Comparison of ENCODE assay signal across 8 mouse cellular contexts in the genomic region with DNA sequence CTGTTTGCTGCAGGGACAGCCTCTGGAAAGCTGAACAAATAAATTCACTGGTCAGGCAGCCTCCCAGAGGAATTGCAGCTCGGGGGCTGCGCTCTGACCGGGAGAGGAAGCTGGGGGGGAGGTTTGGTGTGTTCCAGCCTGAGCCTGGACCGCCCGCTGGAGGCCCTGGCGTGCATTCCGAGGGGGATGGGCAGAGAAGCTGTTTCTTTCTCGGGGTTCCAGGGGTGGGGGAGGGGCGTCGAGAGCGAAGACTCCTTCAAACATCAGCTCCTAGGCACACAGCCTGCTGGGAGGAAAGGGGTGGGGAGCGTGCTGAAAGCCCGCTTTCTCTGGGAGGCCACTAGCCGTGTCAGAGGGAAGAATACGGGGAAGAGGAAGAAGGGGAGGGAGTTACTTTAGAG. TPM values are rescaled to one million over a fixed set of nuclear protein-coding genes. Genes with fewer than 3 reads are reported as not detected.
DNase-seq lines count a peak whose midpoint lies in the region; ATAC-seq and TF ChIP-seq lines count a peak whose summit lies in the region.

No protein-coding gene starts in this region.

- under 1% methylated on average over 15 of the region's 15 CpGs for WGBS in embryonic facial prominence, embryonic 10.5 days
- WGBS in limb, embryonic 11.5 days: 1% methylated on average over 15 of the region's 15 CpGs
- under 1% methylated on average over 14 of the region's 15 CpGs for WGBS in midbrain, embryonic 13.5 days
- 1% methylated on average over 15 of the region's 15 CpGs for WGBS in stomach, embryonic 14.5 days

- H3K36me3 ChIP-seq in embryonic facial prominence, embryonic 10.5 days (replicated peaks): peaks cover 6% of the 10 kb centered on the region; the same call in 1 of the 2 replicates
- H3K36me3 ChIP-seq in limb, embryonic 11.5 days (ENCODE audit: control insufficient read depth, insufficient read depth, low read length): no peaks in the 10 kb centered on the region
- no peaks in the 10 kb centered on the region for H3K36me3 ChIP-seq in midbrain, embryonic 13.5 days
- no peaks in the 10 kb centered on the region for H3K36me3 ChIP-seq in stomach, embryonic 14.5 days (ENCODE audit: control insufficient read depth, insufficient read depth, low read length)

- H3K27me3 ChIP-seq in embryonic facial prominence, embryonic 10.5 days (replicated peaks; ENCODE audit: low read depth, poor library complexity, severe bottlenecking): no peaks in the 10 kb centered on the region
- H3K27me3 ChIP-seq in limb, embryonic 11.5 days (ENCODE audit: control insufficient read depth, insufficient read depth, low read length): no peaks in the 10 kb centered on the region
- H3K27me3 ChIP-seq in midbrain, embryonic 13.5 days: no peaks in the 10 kb centered on the region
- no peaks in the 10 kb centered on the region for H3K27me3 ChIP-seq in stomach, embryonic 14.5 days (ENCODE audit: control insufficient read depth, insufficient read depth, low read length)

- peak overlapping the region; percentile 100 for H3K27ac ChIP-seq in embryonic facial prominence, embryonic 10.5 days (replicated peaks)
- H3K27ac ChIP-seq in limb, embryonic 11.5 days (replicated peaks; ENCODE audit: low read depth, low read length): peak overlapping the region; percentile 98
- H3K27ac ChIP-seq in midbrain, embryonic 13.5 days: peak overlapping the region; percentile 97
- peak overlapping the region; percentile 99 for H3K27ac ChIP-seq in stomach, embryonic 14.5 days (ENCODE audit: low read length)

- peak overlapping the region; percentile 92 for H3K4me2 ChIP-seq in limb, embryonic 11.5 days (ENCODE audit: low read depth, severe bottlenecking)
- H3K4me2 ChIP-seq in midbrain, embryonic 13.5 days (replicated peaks): peak overlapping the region; percentile 97
- peak overlapping the region; percentile 92 for H3K4me2 ChIP-seq in stomach, embryonic 14.5 days (replicated peaks; ENCODE audit: low read depth, low read length)

- peak; percentile 83 for ATAC-seq in limb, embryonic 11.5 days (ENCODE audit: insufficient number of reproducible peaks, low FRiP score, low TSS enrichment, low read depth)
- ATAC-seq in midbrain, embryonic 13.5 days: peak; percentile 71
- ATAC-seq in stomach, embryonic 14.5 days (ENCODE audit: insufficient number of reproducible peaks, insufficient read depth, low FRiP score, low read depth): peak; percentile 74
- no peak for ATAC-seq in erythroid progenitor cell, adult 5-6 weeks (replicated peaks; ENCODE audit: low FRiP score, poor library complexity, severe bottlenecking)

- H3K4me1 ChIP-seq in embryonic facial prominence, embryonic 10.5 days: peaks cover 65% of the 10 kb centered on the region
- H3K4me1 ChIP-seq in limb, embryonic 11.5 days (ENCODE audit: control insufficient read depth, insufficient read depth, low read length): peaks cover 32% of the 10 kb centered on the region
- H3K4me1 ChIP-seq in midbrain, embryonic 13.5 days (replicated peaks): peaks cover 53% of the 10 kb centered on the region
- H3K4me1 ChIP-seq in stomach, embryonic 14.5 days (ENCODE audit: control insufficient read depth, insufficient read depth, low read length): peaks cover 31% of the 10 kb centered on the region

- H3K9me3 ChIP-seq in embryonic facial prominence, embryonic 10.5 days: peaks cover under 1% of the 10 kb centered on the region; the same call in 1 of the 2 replicates
- no peaks in the 10 kb centered on the region for H3K9me3 ChIP-seq in limb, embryonic 11.5 days (ENCODE audit: control insufficient read depth, low read length)
- peaks cover under 1% of the 10 kb centered on the region; the same call in 1 of the 2 replicates for H3K9me3 ChIP-seq in midbrain, embryonic 13.5 days
- no peaks in the 10 kb centered on the region for H3K9me3 ChIP-seq in stomach, embryonic 14.5 days (ENCODE audit: control insufficient read depth, low read depth, low read length)

- peak overlapping the region; percentile 56 for H3K9ac ChIP-seq in limb, embryonic 11.5 days (ENCODE audit: low read length)
- H3K9ac ChIP-seq in midbrain, embryonic 13.5 days (replicated peaks): peak overlapping the region; percentile 95
- H3K9ac ChIP-seq in stomach, embryonic 14.5 days (replicated peaks; ENCODE audit: low read depth, low read length): peak overlapping the region; percentile 99; the same call in 1 of the 2 replicates

- DNase-seq in brain, embryonic 14.5 days (ENCODE audit: low read depth): peak; percentile 96
- peak; percentile 98 for DNase-seq in embryonic facial prominence, embryonic 10.5 days (ENCODE audit: low spot score)
- peak; percentile 87 to 88 for DNase-seq in heart, adult 18-20 months
- peak; percentile 61 for DNase-seq in kidney, adult 18-20 months
- peak; percentile 94 for DNase-seq in limb, embryonic 11.5 days (ENCODE audit: low spot score)

- no peak for TF ChIP-seq CTCF in brain, embryonic 14.5 days (IDR thresholded peaks at IDR 0.05; ENCODE audit: borderline replicate concordance, extremely low read depth, insufficient read depth, insufficient read length)

- peak overlapping the region; percentile 70 for H3K4me3 ChIP-seq in embryonic facial prominence, embryonic 10.5 days
- peak overlapping the region; percentile 94 for H3K4me3 ChIP-seq in limb, embryonic 11.5 days (ENCODE audit: low read depth, low read length)
- H3K4me3 ChIP-seq in midbrain, embryonic 13.5 days (replicated peaks): peak overlapping the region; percentile 76
- H3K4me3 ChIP-seq in stomach, embryonic 14.5 days (ENCODE audit: low read depth, low read length): peak overlapping the region; percentile 85

- TF ChIP-seq POLR2A in brain, embryonic 14.5 days (IDR thresholded peaks at IDR 0.05; ENCODE audit: borderline replicate concordance, extremely low read depth, insufficient read depth, insufficient read length, poor library complexity, severe bottlenecking): no peak

RNA-seq across cellular contexts. Expression of a gene that starts 3.9 kb away (rescaled TPM):
- 18.1 and 19.9 TPM in 2 replicates for polyA plus RNA-seq in brain, embryonic 14.5 days (2012; rRNA removed)
- 53.4 and 58.3 TPM in 2 replicates for polyA plus RNA-seq in embryonic facial prominence, embryonic 10.5 days (2016; fragmentation: Nextera tagmentation; extraction: Ambion mirVana)
- total RNA-seq in heart, adult 18-20 months (2021): 1 to 10 TPM; 5.0 to 5.8 TPM
- 69.4 and 75.8 TPM in 2 replicates for polyA plus RNA-seq in limb, embryonic 11.5 days (2014; fragmentation: Nextera tagmentation; extraction: Ambion mirVana)
- polyA plus RNA-seq in midbrain, embryonic 13.5 days (2015; fragmentation: Nextera tagmentation; extraction: Ambion mirVana): 21.4 and 26.4 TPM in 2 replicates
- polyA plus RNA-seq in stomach, embryonic 14.5 days (2014; fragmentation: Nextera tagmentation; extraction: Ambion mirVana): 41.0 and 43.5 TPM in 2 replicates
- 6.8 and 9.6 TPM in 2 replicates for total RNA-seq in erythroid progenitor cell, adult 5-6 weeks (2015; ENCODE audit: low replicate concordance)
- 4.9 and 5.4 TPM in 2 replicates for total RNA-seq in erythroid progenitor cell, adult 5-6 weeks (2017; ENCODE audit: low replicate concordance)

RNA-seq across cellular contexts. Expression of a gene that starts 4.4 kb away (rescaled TPM):
- polyA plus RNA-seq in brain, embryonic 14.5 days (2012; rRNA removed): 1.4 and 2.6 TPM in 2 replicates
- 0.43 and 0.71 TPM in 2 replicates for polyA plus RNA-seq in embryonic facial prominence, embryonic 10.5 days (2016; fragmentation: Nextera tagmentation; extraction: Ambion mirVana)
- total RNA-seq in heart, adult 18-20 months (2021): 1 to 10 TPM; 1.6 to 2.4 TPM
- polyA plus RNA-seq in limb, embryonic 11.5 days (2014; fragmentation: Nextera tagmentation; extraction: Ambion mirVana): 0.15 and 0.54 TPM in 2 replicates
- polyA plus RNA-seq in midbrain, embryonic 13.5 days (2015; fragmentation: Nextera tagmentation; extraction: Ambion mirVana): 0.39 and 1.7 TPM in 2 replicates
- 0.33 and 0.69 TPM in 2 replicates for polyA plus RNA-seq in stomach, embryonic 14.5 days (2014; fragmentation: Nextera tagmentation; extraction: Ambion mirVana)
- not detected in 2 replicates for total RNA-seq in erythroid progenitor cell, adult 5-6 weeks (2015; ENCODE audit: low replicate concordance)
- 1.0 TPM in 1 of 2 replicates, not detected in the other for total RNA-seq in erythroid progenitor cell, adult 5-6 weeks (2017; ENCODE audit: low replicate concordance)

RNA-seq across cellular contexts. Expression of a gene that starts 13.1 kb away (rescaled TPM):
- 87.0 and 105 TPM in 2 replicates for polyA plus RNA-seq in brain, embryonic 14.5 days (2012; rRNA removed)
- 10.6 and 11.5 TPM in 2 replicates for polyA plus RNA-seq in embryonic facial prominence, embryonic 10.5 days (2016; fragmentation: Nextera tagmentation; extraction: Ambion mirVana)
- total RNA-seq in heart, adult 18-20 months (2021): 1 to 10 TPM; 5.7 to 5.8 TPM
- polyA plus RNA-seq in limb, embryonic 11.5 days (2014; fragmentation: Nextera tagmentation; extraction: Ambion mirVana): 21.1 and 21.8 TPM in 2 replicates
- 18.2 and 18.5 TPM in 2 replicates for polyA plus RNA-seq in midbrain, embryonic 13.5 days (2015; fragmentation: Nextera tagmentation; extraction: Ambion mirVana)
- 13.6 and 15.7 TPM in 2 replicates for polyA plus RNA-seq in stomach, embryonic 14.5 days (2014; fragmentation: Nextera tagmentation; extraction: Ambion mirVana)
- 4.0 and 4.2 TPM in 2 replicates for total RNA-seq in erythroid progenitor cell, adult 5-6 weeks (2015; ENCODE audit: low replicate concordance)
- total RNA-seq in erythroid progenitor cell, adult 5-6 weeks (2017; ENCODE audit: low replicate concordance): 0.39 and 0.83 TPM in 2 replicates

RNA-seq across cellular contexts. Expression of a gene that starts 34.5 kb away (rescaled TPM):
- polyA plus RNA-seq in brain, embryonic 14.5 days (2012; rRNA removed): 25.8 and 33.1 TPM in 2 replicates
- polyA plus RNA-seq in embryonic facial prominence, embryonic 10.5 days (2016; fragmentation: Nextera tagmentation; extraction: Ambion mirVana): 0.87 and 2.5 TPM in 2 replicates
- not detected for total RNA-seq in heart, adult 18-20 months (2021)
- polyA plus RNA-seq in limb, embryonic 11.5 days (2014; fragmentation: Nextera tagmentation; extraction: Ambion mirVana): 1.8 and 2.2 TPM in 2 replicates
- polyA plus RNA-seq in midbrain, embryonic 13.5 days (2015; fragmentation: Nextera tagmentation; extraction: Ambion mirVana): 26.8 and 28.5 TPM in 2 replicates
- 2.2 and 3.8 TPM in 2 replicates for polyA plus RNA-seq in stomach, embryonic 14.5 days (2014; fragmentation: Nextera tagmentation; extraction: Ambion mirVana)
- total RNA-seq in erythroid progenitor cell, adult 5-6 weeks (2015; ENCODE audit: low replicate concordance): not detected in 2 replicates
- total RNA-seq in erythroid progenitor cell, adult 5-6 weeks (2017; ENCODE audit: low replicate concordance): not detected in 2 replicates

RNA-seq across cellular contexts. Expression of a gene that starts 53.4 kb away (rescaled TPM):
- polyA plus RNA-seq in brain, embryonic 14.5 days (2012; rRNA removed): not detected in 2 replicates
- polyA plus RNA-seq in embryonic facial prominence, embryonic 10.5 days (2016; fragmentation: Nextera tagmentation; extraction: Ambion mirVana): not detected in 2 replicates
- total RNA-seq in heart, adult 18-20 months (2021): not detected
- polyA plus RNA-seq in limb, embryonic 11.5 days (2014; fragmentation: Nextera tagmentation; extraction: Ambion mirVana): not detected in 2 replicates
- not detected in 2 replicates for polyA plus RNA-seq in midbrain, embryonic 13.5 days (2015; fragmentation: Nextera tagmentation; extraction: Ambion mirVana)
- not detected in 2 replicates for polyA plus RNA-seq in stomach, embryonic 14.5 days (2014; fragmentation: Nextera tagmentation; extraction: Ambion mirVana)
- total RNA-seq in erythroid progenitor cell, adult 5-6 weeks (2015; ENCODE audit: low replicate concordance): not detected in 2 replicates
- total RNA-seq in erythroid progenitor cell, adult 5-6 weeks (2017; ENCODE audit: low replicate concordance): not detected in 2 replicates
